Comparison of ENCODE assay signal across 19 mouse cellular contexts in genomic region chr14:79822453-79823117, GRCm38 (mm10). TPM values are rescaled to one million over a fixed set of nuclear protein-coding genes. Genes with fewer than 3 reads are reported as not detected.
DNase-seq lines count a peak whose midpoint lies in the region; ATAC-seq and TF ChIP-seq lines count a peak whose summit lies in the region.
"Had no signal": no experiment of that assay in that cellular context is flagged by ENCODE, and none has a peak within 500 bp of the region (broad histone marks: within the 10 kb centered on the region; RNA-seq: fewer than 3 reads in every experiment).

No protein-coding gene starts in this region.

- DNase-seq in heart, embryonic 10.5 days (ENCODE audit: low spot score), result peak; percentile 77
- DNase-seq in heart, postnatal 25 days (ENCODE audit: low spot score), result no peak
- no peak for DNase-seq in testis, postnatal 14 days (ENCODE audit: low spot score)
- no peak for DNase-seq in hindbrain, postnatal 0 days (ENCODE audit: low spot score)
- DNase-seq in gastrocnemius, adult 18-20 months (ENCODE audit: low spot score), result no peak
- DNase-seq in urinary bladder, postnatal 4 days (ENCODE audit: low spot score in 2 of 2), result no peak
- DNase-seq in lung, postnatal 14 days, result no peak
- DNase-seq: adrenal gland, postnatal 25 days; B cell, adult 2 months; gastrocnemius, adult 2 months; kidney, postnatal 25 days; lung, adult 2 months; thymus, postnatal 25 days had no signal

- no peak overlapping the region for H3K9ac ChIP-seq in hindbrain, postnatal 0 days (replicated peaks; ENCODE audit: low read length)
- H3K9ac ChIP-seq: intestine, embryonic 15.5 days; limb, embryonic 13.5 days had no signal

- 0 out of 2 replicates have a peak overlapping the region, but pooled peaks have one; percentile 8 for H3K4me3 ChIP-seq in heart, embryonic 10.5 days
- H3K4me3 ChIP-seq in testis, adult 2 months (ENCODE audit: control insufficient read depth, low read depth, low read length), result peak overlapping the region; percentile 43
- H3K4me3 ChIP-seq in hindbrain, postnatal 0 days (ENCODE audit: low read length), result no peak overlapping the region
- H3K4me3 ChIP-seq: gastrocnemius, adult 2 months; intestine, embryonic 15.5 days; limb, embryonic 13.5 days; megakaryocyte, embryonic 14.5 days had no signal

- no peaks in the 10 kb centered on the region for H3K36me3 ChIP-seq in heart, embryonic 10.5 days
- H3K36me3 ChIP-seq in testis, adult 2 months (ENCODE audit: control insufficient read depth, insufficient read depth, low read length), result no peaks in the 10 kb centered on the region
- H3K36me3 ChIP-seq in hindbrain, postnatal 0 days (ENCODE audit: insufficient read depth, low read length), result no peaks in the 10 kb centered on the region
- H3K36me3 ChIP-seq: G1E; intestine, embryonic 15.5 days; limb, embryonic 13.5 days had no signal

- no peak overlapping the region for H3K27ac ChIP-seq in heart, embryonic 10.5 days
- peak overlapping the region; percentile 42; the same call in 1 of the 2 replicates for H3K27ac ChIP-seq in testis, adult 2 months (ENCODE audit: control insufficient read depth, insufficient read depth, low read depth, low read length)
- 0 out of 2 replicates have a peak overlapping the region, but pooled peaks have one; percentile 8 for H3K27ac ChIP-seq in hindbrain, postnatal 0 days
- H3K27ac ChIP-seq: gastrocnemius, adult 2 months; intestine, embryonic 15.5 days; limb, embryonic 13.5 days had no signal

- WGBS in heart, embryonic 10.5 days, result 46% methylated on average over 16 of the region's 16 CpGs
- 58% methylated on average over 16 of the region's 16 CpGs for WGBS in hindbrain, postnatal 0 days

- H3K4me2 ChIP-seq in hindbrain, postnatal 0 days (ENCODE audit: low read depth, low read length), result no peak overlapping the region
- H3K4me2 ChIP-seq: intestine, embryonic 15.5 days; limb, embryonic 13.5 days had no signal

- ATAC-seq in hindbrain, postnatal 0 days, result peak; percentile 45; the same call in 1 of the 2 replicates
- ATAC-seq: intestine, embryonic 15.5 days had no signal

- TF ChIP-seq POLR2A in testis, adult 2 months (IDR thresholded peaks at IDR 0.05; ENCODE audit: control insufficient read depth, low read depth, low read length), result peak; percentile 41; the same call in 1 of the 2 replicates

- intact Hi-C loops in heart, postnatal 25 days (cut with DNase I), result no loop called here

- H3K27me3 ChIP-seq in heart, embryonic 10.5 days (ENCODE audit: insufficient read depth, poor library complexity, severe bottlenecking), result no peaks in the 10 kb centered on the region
- H3K27me3 ChIP-seq in testis, adult 2 months (ENCODE audit: control insufficient read depth, insufficient read depth, low read length), result no peaks in the 10 kb centered on the region
- no peaks in the 10 kb centered on the region for H3K27me3 ChIP-seq in hindbrain, postnatal 0 days (ENCODE audit: insufficient read depth, low read length)
- H3K27me3 ChIP-seq: intestine, embryonic 15.5 days; limb, embryonic 13.5 days; megakaryocyte, embryonic 14.5 days had no signal

- TF ChIP-seq CTCF in testis, adult 2 months (IDR thresholded peaks at IDR 0.05; ENCODE audit: control insufficient read depth, insufficient read depth, insufficient replicate concordance, low read depth, low read length), result no peak
- TF ChIP-seq CTCF in hindbrain, postnatal 0 days (IDR thresholded peaks at IDR 0.05; ENCODE audit: low read depth), result no peak

- H3K9me3 ChIP-seq in heart, embryonic 10.5 days, result no peaks in the 10 kb centered on the region
- H3K9me3 ChIP-seq in hindbrain, postnatal 0 days (ENCODE audit: low read length), result no peaks in the 10 kb centered on the region
- H3K9me3 ChIP-seq: intestine, embryonic 15.5 days; limb, embryonic 13.5 days had no signal

- peaks cover 7% of the 10 kb centered on the region; the same call in 1 of the 2 replicates for H3K4me1 ChIP-seq in heart, embryonic 10.5 days
- peaks cover 12% of the 10 kb centered on the region for H3K4me1 ChIP-seq in testis, adult 2 months (ENCODE audit: control insufficient read depth, insufficient read depth, low read length)
- no peaks in the 10 kb centered on the region for H3K4me1 ChIP-seq in hindbrain, postnatal 0 days (ENCODE audit: insufficient read depth, low read length)
- H3K4me1 ChIP-seq: intestine, embryonic 15.5 days; megakaryocyte, embryonic 14.5 days had no signal

RNA-seq across cellular contexts. Expression of gene Pcdh8, which starts 51.5 kb away (rescaled TPM):
- 0.09 and 0.50 TPM in 2 replicates for polyA plus RNA-seq in heart, embryonic 10.5 days (2016; fragmentation: Nextera tagmentation; extraction: Ambion mirVana)
- total RNA-seq in heart, postnatal 25 days (2021), result not detected
- 0.58 and 0.63 TPM in 2 replicates for polyA plus RNA-seq in testis, adult 2 months (2012; rRNA removed)
- total RNA-seq in hindbrain, postnatal 0 days (2014; rRNA removed), result 103 and 128 TPM in 2 replicates
- polyA plus RNA-seq in hindbrain, postnatal 0 days (2015; fragmentation: Nextera tagmentation; extraction: Ambion mirVana), result 25.9 and 30.1 TPM in 2 replicates
- not detected for total RNA-seq in gastrocnemius, adult 18-20 months (2021)
- total RNA-seq: common myeloid progenitor, adult 5-6 weeks; gastrocnemius, adult 2 months had no signal
- polyA plus RNA-seq: G1E; lung, adult 2 months had no signal

Comparison
In these comparisons a context has a peak if more than half of its experiments do, and no peak if none do; other contexts are left out.
1. RNA of gene Pcdh8, which starts 51.5 kb away (total RNA-seq): 103 to 128 TPM in hindbrain, postnatal 0 days; not detected in heart, postnatal 25 days and not detected in gastrocnemius, adult 18-20 months; every median in the first group is over 100 times any median in the second.